13 mouse cellular contexts compared by ENCODE assay signal in the genomic region with DNA sequence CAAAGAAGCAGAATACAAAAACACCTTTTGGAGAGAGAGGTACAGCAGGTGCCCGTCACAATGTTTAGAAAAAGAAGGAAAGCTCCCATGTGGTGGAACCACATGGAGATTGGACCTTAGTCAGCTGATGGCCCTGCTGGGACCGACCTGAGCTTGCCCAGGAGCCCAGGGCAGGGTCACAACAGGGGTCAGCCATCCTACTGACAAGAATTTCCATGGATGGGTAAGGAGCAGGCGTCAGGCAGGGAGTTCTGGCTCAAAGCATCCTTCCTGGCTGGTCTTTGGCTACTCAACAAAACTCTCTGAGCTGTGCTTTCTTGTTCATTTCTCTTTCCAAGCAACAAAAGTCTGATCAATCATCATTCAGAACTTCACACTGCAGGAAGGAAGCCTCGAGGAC.
DNase-seq lines count a peak whose midpoint lies in the region; ATAC-seq and TF ChIP-seq lines count a peak whose summit lies in the region.
"Had no signal": no experiment of that assay in that cellular context is flagged by ENCODE, and none has a peak within 500 bp of the region (broad histone marks: within the 10 kb centered on the region; RNA-seq: fewer than 3 reads in every experiment).

No protein-coding gene starts in this region.

- H3K9ac ChIP-seq in liver, embryonic 11.5 days (ENCODE audit: low read depth, low read length) = no peak overlapping the region
- H3K9ac ChIP-seq: embryonic facial prominence, embryonic 12.5 days; limb, embryonic 15.5 days; neural tube, embryonic 15.5 days had no signal

- no peak for DNase-seq in gastrocnemius, adult 2 months
- DNase-seq in gastrocnemius, postnatal 36 days = no peak
- no peak for DNase-seq in liver, embryonic 11.5 days (ENCODE audit: low spot score)
- no peak for DNase-seq in liver
- peak; percentile 38 for DNase-seq in kidney, adult 9 months
- peak; percentile 42 to 57 for DNase-seq in kidney, postnatal 36 days
- DNase-seq in layer of hippocampus, postnatal 25 days (ENCODE audit: extremely low spot score in 1 of 2, low spot score in 1 of 2) = no peak
- DNase-seq: adrenal gland, adult 8-10 months; cerebellum, adult 9-10 months had no signal

- H3K4me3 ChIP-seq in gastrocnemius, adult 2 months = no peak overlapping the region
- no peak overlapping the region for H3K4me3 ChIP-seq in liver, embryonic 11.5 days (ENCODE audit: low read depth, low read length)
- H3K4me3 ChIP-seq: embryonic facial prominence, embryonic 12.5 days; limb, embryonic 15.5 days; neural tube, embryonic 15.5 days had no signal

- ATAC-seq in liver, embryonic 11.5 days (replicated peaks; ENCODE audit: low FRiP score) = no peak
- ATAC-seq: lung, postnatal 0 days had no signal

- intact Hi-C loops in gastrocnemius, adult 2 months (cut with DNase I) = loop anchor here (5.0 to 10.0 kb wide), 4 partner anchors 204 to 544 kb away; partner anchors contain the start of gene Tiparp
- intact Hi-C loops in gastrocnemius, postnatal 36 days (cut with DNase I) = loop anchor here (5.0 kb wide), 3 partner anchors 334 to 544 kb away; partner anchors contain the start of gene Tiparp

- H3K4me1 ChIP-seq in liver, embryonic 11.5 days (replicated peaks; ENCODE audit: control insufficient read depth, insufficient read depth, low read length) = peaks cover 7% of the 10 kb centered on the region

- WGBS in liver, embryonic 11.5 days = 39% methylated on average over 4 of the region's 4 CpGs

- H3K9me3 ChIP-seq in liver, embryonic 11.5 days (ENCODE audit: control insufficient read depth, low read length) = no peaks in the 10 kb centered on the region
- H3K9me3 ChIP-seq: embryonic facial prominence, embryonic 12.5 days; limb, embryonic 15.5 days; neural tube, embryonic 15.5 days had no signal

- peak overlapping the region; percentile 63 for H3K27ac ChIP-seq in gastrocnemius, adult 2 months
- 0 out of 2 replicates have a peak overlapping the region, but pooled peaks have one; percentile 28 for H3K27ac ChIP-seq in liver, embryonic 11.5 days (ENCODE audit: low read depth, low read length)
- H3K27ac ChIP-seq: embryonic facial prominence, embryonic 12.5 days; limb, embryonic 15.5 days; neural tube, embryonic 15.5 days had no signal

- H3K4me2 ChIP-seq in liver, embryonic 11.5 days = no peak overlapping the region
- H3K4me2 ChIP-seq: embryonic facial prominence, embryonic 12.5 days; limb, embryonic 15.5 days; neural tube, embryonic 15.5 days had no signal

- no peak for TF ChIP-seq CTCF in gastrocnemius, adult 2 months (IDR thresholded peaks at IDR 0.05)

- H3K36me3 ChIP-seq in liver, embryonic 11.5 days (ENCODE audit: control insufficient read depth, insufficient read depth, low read length) = no peaks in the 10 kb centered on the region
- H3K36me3 ChIP-seq: embryonic facial prominence, embryonic 12.5 days; limb, embryonic 15.5 days; neural tube, embryonic 15.5 days had no signal

- no peaks in the 10 kb centered on the region for H3K27me3 ChIP-seq in liver, embryonic 11.5 days (replicated peaks; ENCODE audit: control insufficient read depth, insufficient read depth, low read length)
- H3K27me3 ChIP-seq: neural tube, embryonic 15.5 days had no signal

Comparison
In these comparisons a context has a peak if more than half of its experiments do, and no peak if none do; other contexts are left out.
1. DNase-seq: peak in kidney, adult 9 months (single experiment) and kidney, postnatal 36 days (2 of 2); none in gastrocnemius, adult 2 months (single experiment), gastrocnemius, postnatal 36 days (0 of 2), liver, embryonic 11.5 days (single experiment), liver (single experiment) and layer of hippocampus, postnatal 25 days (0 of 2).